Mouse (Mus musculus) bone marrow macrophage, adult 2 months (primary cell): ENCODE results near the gene Hdac6.

ENCODE experiments used
- CTCF ChIP-seq: IDR thresholded peaks from 2 replicates; pipeline ENCODE4 v1.5.1; 2012; ENCODE audit warnings: low read depth, mild to moderate bottlenecking, low read length, moderate library complexity
- POLR2A ChIP-seq: IDR thresholded peaks from 2 replicates; pipeline ENCODE4 v1.6.1; 2012; ENCODE audit warnings: mild to moderate bottlenecking, low read depth, low read length, borderline replicate concordance

GRCm38 (mm10) chrX:7977892-7978291 is 30.2 kb upstream of the Hdac6 start, which contains the start of gene Gata1:
- TF ChIP-seq POLR2A (no peak), CTCF (no peak)
